Mouse (Mus musculus) layer of hippocampus, adult 8-10 months (tissue): Measurements from ENCODE around the gene Laptm5. TPM values are rescaled to one million over a fixed set of nuclear protein-coding genes. Genes with fewer than 3 reads are reported as not detected.

Experiments used
- total RNA-seq, 4 experiments: library from RNA; stranded (reverse); gene quantifications; 2 replicates each; pipeline ENCODE4 v1.2.4; 2022

The Laptm5 gene
- total RNA-seq, 4 experiments from 2014 or later = 31.4 to 224 (median 109) TPM

Other genes with a start within 250 kb of the Laptm5 start
- gene Pum1, start 249.8 kb upstream of the Laptm5 start, total RNA-seq = 100 to 1,000 TPM; 106 to 122 (median 113) TPM
- gene Sdc3, start 120.6 kb upstream of the Laptm5 start, total RNA-seq = 100 to 1,000 TPM; 146 to 169 (median 150) TPM
- gene Matn1, start 31.3 kb downstream of the Laptm5 start, total RNA-seq = 1 to 10 TPM in 2 of 4 experiments, under 1 TPM in 2; 0.69 to 1.2 (median 0.91) TPM